Mouse (Mus musculus) heart, embryonic 15.5 days (tissue): ENCODE results near the gene Plcl2. TPM values are rescaled to one million over a fixed set of nuclear protein-coding genes. Genes with fewer than 3 reads are reported as not detected.
"Not testable (repeated sequence)": the region's sequence is repeated elsewhere in the genome, so short reads cannot be mapped to it uniquely, and the experiment has no call there.

Experiments used
- ATAC-seq: fragments of 200-750 bp; cut with Nextera tagmentation; replicated peaks from 2 replicates; pipeline ENCODE4 v1.8.0; 2017; ENCODE audit warnings: low read depth, moderate TSS enrichment; ENCODE audit not compliant: insufficient number of reproducible peaks, insufficient read depth, low FRiP score
- H3K27ac ChIP-seq: fragments of 300-500 bp; sonication (generic); 2 replicates; pipeline ENCODE4 v1.5.1; 2015; ENCODE audit warnings: mild to moderate bottlenecking, inconsistent platforms
- H3K27me3 ChIP-seq: fragments of 300-500 bp; sonication (generic); 2 replicates; pipeline ENCODE4 v1.6.1; 2015; ENCODE audit warnings: inconsistent platforms
- H3K36me3 ChIP-seq: fragments of 300-500 bp; sonication (generic); 2 replicates; pipeline ENCODE4 v1.6.1; 2015; ENCODE audit warnings: mild to moderate bottlenecking, inconsistent platforms
- H3K4me1 ChIP-seq: fragments of 300-500 bp; sonication (generic); replicated peaks from 2 replicates; pipeline ENCODE4 v1.6.1; 2015; ENCODE audit warnings: inconsistent platforms
- H3K4me2 ChIP-seq: fragments of 300-500 bp; sonication (generic); 2 replicates; pipeline ENCODE4 v1.6.1; 2015; ENCODE audit warnings: inconsistent platforms, mild to moderate bottlenecking, moderate library complexity
- H3K4me3 ChIP-seq: fragments of 300-500 bp; sonication (generic); 2 replicates; pipeline ENCODE4 v1.5.1; 2015; ENCODE audit warnings: mild to moderate bottlenecking, inconsistent platforms
- H3K9ac ChIP-seq: fragments of 300-500 bp; sonication (generic); 2 replicates; pipeline ENCODE4 v1.6.1; 2015; ENCODE audit warnings: mild to moderate bottlenecking, inconsistent platforms
- H3K9me3 ChIP-seq: fragments of 300-500 bp; sonication (generic); replicated peaks from 2 replicates; pipeline ENCODE4 v1.6.1; 2016; ENCODE audit warnings: inconsistent platforms
- WGBS: fragments of 180-500 bp; shearing (Covaris S2); methylation state at CpG from one replicate; pipeline ENCODE4 v1.1.7; 2015; ENCODE audit warnings: mixed read lengths; 5-methylcytosine and 5-hydroxymethylcytosine counted together
- polyA plus RNA-seq: library from polyadenylated mRNA; unstranded; fragments of >200 nt; fragmentation: Nextera tagmentation; extraction: Ambion mirVana; gene quantifications from 2 replicates; pipeline ENCODE4 v1.2.1, GENCODE M21; 2015

Plcl2 gene
- polyA plus RNA-seq, 1 experiment from 2014 or later = 2.9 TPM

GRCm38 (mm10) chr17:50515926-50516325 is 6.7 kb downstream of the Plcl2 start:
- H3K9me3 ChIP-seq = no peaks in the 10 kb centered on the region
- no peaks in the 10 kb centered on the region for H3K27me3 ChIP-seq
- H3K36me3 ChIP-seq = no peaks in the 10 kb centered on the region
- no peak overlapping the region for H3K27ac ChIP-seq
- H3K4me1 ChIP-seq = peaks cover 5% of the 10 kb centered on the region
- ATAC-seq = no peak
- H3K4me3 ChIP-seq = no peak overlapping the region
- no peak overlapping the region for H3K9ac ChIP-seq
- WGBS = 77% methylated on average over 4 of the region's 4 CpGs
- no peak overlapping the region for H3K4me2 ChIP-seq

GRCm38 (mm10) chr17:50517781-50518415 is 8.7 kb downstream of the Plcl2 start:
- 58% methylated on average over 6 of the region's 6 CpGs for WGBS
- Histone ChIP-seq H3K27me3 (no peaks in the 10 kb centered on the region), H3K9me3 (no peaks in the 10 kb centered on the region), H3K36me3 (no peaks in the 10 kb centered on the region), H3K27ac (no peak overlapping the region), H3K9ac (no peak overlapping the region), H3K4me2 (no peak overlapping the region), H3K4me3 (no peak overlapping the region), H3K4me1 (peaks cover 2% of the 10 kb centered on the region; the same call in 1 of the 2 replicates)
- ATAC-seq = no peak

- H3K9me3 ChIP-seq = no peaks in the 10 kb centered on the region
- H3K36me3 ChIP-seq = no peaks in the 10 kb centered on the region
- peaks cover 2% of the 10 kb centered on the region; the same call in 1 of the 2 replicates for H3K4me1 ChIP-seq
- no peaks in the 10 kb centered on the region for H3K27me3 ChIP-seq
- H3K4me3 ChIP-seq = no peak overlapping the region
- ATAC-seq = no peak
- H3K27ac ChIP-seq = no peak overlapping the region
- H3K4me2 ChIP-seq = no peak overlapping the region
- 89% methylated on average over 5 of the region's 5 CpGs for WGBS
- H3K9ac ChIP-seq = no peak overlapping the region
Observed at GRCm38 (mm10) chr17:50519588-50519987, 10.4 kb downstream of the Plcl2 start.

DNA sequence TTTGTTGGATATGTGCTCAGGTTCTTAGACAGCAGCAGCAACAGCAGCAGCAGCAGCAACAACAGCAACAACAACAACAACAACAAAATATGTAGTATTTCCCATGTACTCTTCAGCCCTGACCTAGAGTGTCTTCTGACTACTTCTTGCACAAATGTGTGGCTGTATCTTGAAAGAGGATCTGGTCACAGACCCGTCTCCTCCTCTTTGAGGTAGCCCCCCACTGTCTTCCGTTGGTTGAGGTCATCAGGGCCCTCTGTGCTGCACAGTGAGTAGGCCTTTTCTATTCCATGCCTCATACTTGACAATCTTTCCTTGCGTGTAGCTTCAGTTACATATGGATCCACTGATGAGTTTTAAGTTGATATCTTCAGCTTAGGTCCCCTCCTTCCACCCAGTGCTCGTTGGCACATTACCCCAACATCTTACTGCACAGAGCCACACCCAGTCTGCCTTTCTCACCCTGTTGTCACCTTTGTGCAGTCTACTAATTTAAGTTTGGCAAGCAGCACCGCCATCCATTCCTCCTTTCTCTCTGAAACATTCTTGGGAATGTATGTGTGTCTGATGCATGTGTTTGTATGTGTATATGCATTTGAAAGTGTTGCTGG is 13.4 kb downstream of the Plcl2 start:
- WGBS = 74% methylated on average over 5 of the region's 5 CpGs
- Histone ChIP-seq H3K4me2 (no peak overlapping the region), H3K9ac (no peak overlapping the region), H3K27me3 (no peaks in the 10 kb centered on the region), H3K36me3 (no peaks in the 10 kb centered on the region), H3K27ac (no peak overlapping the region), H3K4me1 (no peaks in the 10 kb centered on the region; the same call in 1 of the 2 replicates), H3K9me3 (no peaks in the 10 kb centered on the region), H3K4me3 (no peak overlapping the region)
- ATAC-seq = no peak

DNA sequence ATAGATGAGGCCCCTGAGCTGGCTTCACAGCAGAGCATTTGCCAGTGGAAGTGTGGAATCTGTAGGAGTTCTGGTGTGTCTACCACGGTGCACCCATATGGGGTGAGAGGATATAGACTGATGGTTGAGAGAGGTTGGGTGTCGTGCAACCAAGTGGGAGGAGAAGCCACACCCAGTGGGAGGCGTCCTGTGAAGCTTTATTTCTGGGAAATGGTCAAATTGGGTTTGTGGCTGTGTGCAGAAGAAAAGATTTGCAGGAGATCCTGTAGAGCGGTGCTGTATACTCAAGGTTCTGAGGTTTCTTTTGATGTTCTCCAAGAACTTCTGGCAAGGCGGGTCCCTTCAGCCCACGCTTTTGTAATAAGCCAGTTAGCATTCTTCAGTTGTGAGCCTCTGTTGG is 15.8 kb downstream of the Plcl2 start:
- Histone ChIP-seq H3K27me3 (no peaks in the 10 kb centered on the region), H3K4me2 (no peak overlapping the region), H3K4me1 (peaks cover 2% of the 10 kb centered on the region; the same call in 1 of the 2 replicates), H3K36me3 (no peaks in the 10 kb centered on the region), H3K9me3 (no peaks in the 10 kb centered on the region), H3K4me3 (no peak overlapping the region), H3K9ac (no peak overlapping the region), H3K27ac (no peak overlapping the region)
- WGBS = 69% methylated on average over 6 of the region's 6 CpGs
- no peak for ATAC-seq

DNA sequence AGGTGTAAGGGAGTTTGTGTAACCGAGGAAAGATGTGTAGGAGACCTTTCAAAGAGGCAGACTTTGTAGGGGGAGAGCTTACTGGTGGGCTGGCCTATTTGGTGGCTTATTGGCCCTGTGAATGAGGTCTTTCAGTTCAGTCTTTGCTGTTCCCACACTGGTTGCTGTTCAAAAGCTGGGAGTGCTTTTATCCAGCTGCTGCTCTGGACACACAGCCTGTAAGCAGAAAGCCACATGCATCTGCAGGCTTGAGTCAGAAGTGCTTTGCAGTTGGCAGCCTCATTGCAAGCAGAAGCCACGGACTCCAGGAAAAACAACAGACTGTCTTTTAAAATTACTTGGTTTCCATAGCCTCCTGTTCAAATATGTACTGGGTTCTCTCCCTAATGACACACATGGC is 16.6 kb downstream of the Plcl2 start:
- H3K4me3 ChIP-seq = no peak overlapping the region
- H3K36me3 ChIP-seq = no peaks in the 10 kb centered on the region
- ATAC-seq = no peak
- no peak overlapping the region for H3K9ac ChIP-seq
- no peak overlapping the region for H3K4me2 ChIP-seq
- no peaks in the 10 kb centered on the region for H3K9me3 ChIP-seq
- no peaks in the 10 kb centered on the region for H3K27me3 ChIP-seq
- no peak overlapping the region for H3K27ac ChIP-seq
- H3K4me1 ChIP-seq = peaks cover 2% of the 10 kb centered on the region; the same call in 1 of the 2 replicates
- WGBS = 51% methylated on average over 2 of the region's 2 CpGs

DNA sequence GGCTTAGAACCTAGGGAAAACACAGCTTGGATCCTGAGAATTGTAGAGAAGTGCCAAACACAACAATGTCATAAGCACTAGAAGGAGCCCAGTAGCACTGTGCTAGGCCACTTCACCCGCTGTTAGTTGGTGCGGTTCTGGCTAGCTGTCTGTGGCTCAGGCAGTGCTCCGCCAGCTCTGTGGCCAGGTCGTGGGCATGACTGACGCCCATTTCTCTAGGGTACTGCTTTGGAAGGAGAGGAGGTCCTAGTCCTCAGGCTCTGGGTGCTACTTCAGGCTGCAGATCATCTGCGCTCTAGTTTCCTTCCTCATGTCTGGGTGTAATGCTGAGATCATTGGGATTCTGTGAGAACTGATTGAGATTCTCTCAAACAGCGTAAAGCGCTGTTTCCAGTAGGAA is 20.9 kb downstream of the Plcl2 start:
- Histone ChIP-seq H3K9me3 (no peaks in the 10 kb centered on the region), H3K4me1 (peaks cover 2% of the 10 kb centered on the region; the same call in 1 of the 2 replicates), H3K4me2 (no peak overlapping the region), H3K27me3 (no peaks in the 10 kb centered on the region), H3K27ac (no peak overlapping the region), H3K4me3 (no peak overlapping the region), H3K9ac (no peak overlapping the region), H3K36me3 (no peaks in the 10 kb centered on the region)
- whole genome bisulfite sequencing = 84% methylated on average over 8 of the region's 8 CpGs
- ATAC-seq = no peak

GRCm38 (mm10) chr17:50534889-50535288 is 25.7 kb downstream of the Plcl2 start:
- H3K27ac ChIP-seq, H3K9me3 ChIP-seq, H3K4me1 ChIP-seq, H3K9ac ChIP-seq, H3K4me3 ChIP-seq, H3K27me3 ChIP-seq, H3K4me2 ChIP-seq, ATAC-seq, H3K36me3 ChIP-seq: not testable (repeated sequence)
- WGBS = 89% methylated on average over 2 of the region's 2 CpGs

GRCm38 (mm10) chr17:50536409-50537194 is 27.4 kb downstream of the Plcl2 start:
- Histone ChIP-seq H3K27me3 (no peaks in the 10 kb centered on the region), H3K36me3 (no peaks in the 10 kb centered on the region), H3K9ac (no peak overlapping the region), H3K27ac (no peak overlapping the region), H3K4me2 (no peak overlapping the region), H3K4me1 (no peaks in the 10 kb centered on the region), H3K4me3 (no peak overlapping the region), H3K9me3 (no peaks in the 10 kb centered on the region)
- ATAC-seq = no peak
- WGBS = 87% methylated on average over 4 of the region's 4 CpGs

DNA sequence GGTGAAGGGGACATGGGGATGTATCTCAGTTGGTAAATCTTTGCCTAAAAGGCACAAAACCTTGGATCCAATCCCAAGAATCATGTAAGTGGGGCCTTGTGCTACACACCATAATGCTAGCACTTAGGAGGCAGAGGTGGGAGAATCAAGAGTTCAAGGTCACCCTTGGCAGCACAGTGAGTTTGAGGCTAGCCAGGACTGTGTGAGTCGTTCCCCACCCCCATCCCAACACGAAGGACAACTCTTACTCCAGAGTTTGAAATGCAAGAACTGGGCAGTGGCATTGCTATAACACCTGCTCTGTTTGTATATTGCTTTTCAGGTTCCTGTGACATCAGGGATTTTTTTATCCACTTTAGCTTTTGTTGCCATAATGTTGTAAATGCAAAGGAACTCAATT is 28.6 kb downstream of the Plcl2 start:
- ATAC-seq = no peak
- no peak overlapping the region for H3K9ac ChIP-seq
- H3K27me3 ChIP-seq = no peaks in the 10 kb centered on the region
- H3K4me3 ChIP-seq = no peak overlapping the region
- H3K4me1 ChIP-seq = no peaks in the 10 kb centered on the region
- no peak overlapping the region for H3K27ac ChIP-seq
- H3K9me3 ChIP-seq = peaks cover 4% of the 10 kb centered on the region; the same call in 1 of the 2 replicates
- WGBS = 64% methylated on average over 2 of the region's 2 CpGs
- peaks cover 2% of the 10 kb centered on the region; the same call in 1 of the 2 replicates for H3K36me3 ChIP-seq
- H3K4me2 ChIP-seq = no peak overlapping the region

- Histone ChIP-seq H3K9ac (no peak overlapping the region), H3K4me3 (no peak overlapping the region), H3K27ac (no peak overlapping the region), H3K9me3 (peaks cover 7% of the 10 kb centered on the region; the same call in 1 of the 2 replicates), H3K4me2 (no peak overlapping the region), H3K4me1 (no peaks in the 10 kb centered on the region), H3K27me3 (no peaks in the 10 kb centered on the region), H3K36me3 (peaks cover 4% of the 10 kb centered on the region; the same call in 1 of the 2 replicates)
- 86% methylated on average over 1 of the region's 1 CpGs for WGBS
- ATAC-seq = no peak
Observed at GRCm38 (mm10) chr17:50544860-50545259, 35.7 kb downstream of the Plcl2 start.
